Comparison of ENCODE assay signal across 13 mouse cellular contexts in the genomic region with DNA sequence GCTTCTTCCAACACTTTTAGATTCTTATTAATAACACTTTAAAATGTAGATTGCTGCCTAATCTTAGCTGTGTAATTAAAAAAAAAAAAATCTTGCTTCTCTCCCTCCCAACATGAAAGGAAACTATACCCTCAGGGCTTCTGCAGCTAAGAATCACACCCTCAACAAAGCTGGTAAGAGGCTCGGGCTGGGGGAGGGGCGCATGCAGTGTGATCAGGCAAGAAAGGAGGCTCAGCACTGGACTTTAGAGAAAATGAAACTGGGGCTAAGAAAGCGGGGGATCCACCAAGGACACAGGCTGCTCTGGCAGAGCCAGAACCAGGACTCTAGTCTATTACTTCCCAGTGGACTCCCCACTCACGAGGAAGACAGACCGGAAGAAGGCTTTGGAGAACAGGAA. TPM values are rescaled to one million over a fixed set of nuclear protein-coding genes. Genes with fewer than 3 reads are reported as not detected.
A peak's percentile ranks its signal among the peaks of the same experiment; 100 is the strongest.
DNase-seq lines count a peak whose midpoint lies in the region; ATAC-seq lines count a peak whose summit lies in the region.
"Had no signal": no experiment of that assay in that cellular context is flagged by ENCODE, and none has a peak within 500 bp of the region (broad histone marks: within the 10 kb centered on the region; RNA-seq: fewer than 3 reads in every experiment).

No protein-coding gene starts in this region.

- no peaks in the 10 kb centered on the region for H3K9me3 ChIP-seq in forebrain, embryonic 13.5 days (replicated peaks)
- no peaks in the 10 kb centered on the region for H3K9me3 ChIP-seq in midbrain, embryonic 14.5 days (ENCODE audit: control insufficient read depth, low read length)
- H3K9me3 ChIP-seq: embryonic facial prominence, embryonic 12.5 days; limb, embryonic 15.5 days had no signal

- intact Hi-C loops in heart, postnatal 36 days (cut with DNase I): no loop called here

- no peak overlapping the region for H3K4me3 ChIP-seq in forebrain, embryonic 13.5 days
- H3K4me3 ChIP-seq in midbrain, embryonic 14.5 days (replicated peaks; ENCODE audit: low read depth, low read length): no peak overlapping the region
- H3K4me3 ChIP-seq: embryonic facial prominence, embryonic 12.5 days; gastrocnemius, adult 2 months; limb, embryonic 15.5 days had no signal

- peaks cover 33% of the 10 kb centered on the region for H3K4me1 ChIP-seq in forebrain, embryonic 13.5 days
- H3K4me1 ChIP-seq in midbrain, embryonic 14.5 days (ENCODE audit: control insufficient read depth, insufficient read depth, low read length): peaks cover 13% of the 10 kb centered on the region; the same call in 1 of the 2 replicates

- H3K9ac ChIP-seq in forebrain, embryonic 13.5 days: peak overlapping the region; percentile 27; the same call in 1 of the 2 replicates
- no peak overlapping the region for H3K9ac ChIP-seq in midbrain, embryonic 14.5 days (replicated peaks; ENCODE audit: low read length)
- H3K9ac ChIP-seq: embryonic facial prominence, embryonic 12.5 days; limb, embryonic 15.5 days had no signal

- H3K27ac ChIP-seq in forebrain, embryonic 13.5 days: peak overlapping the region; percentile 85
- peak overlapping the region; percentile 62 for H3K27ac ChIP-seq in midbrain, embryonic 14.5 days (replicated peaks; ENCODE audit: low read depth, low read length)
- H3K27ac ChIP-seq: embryonic facial prominence, embryonic 12.5 days; gastrocnemius, adult 2 months; limb, embryonic 15.5 days had no signal

- WGBS in forebrain, embryonic 13.5 days: 55% methylated on average over 5 of the region's 5 CpGs
- WGBS in midbrain, embryonic 14.5 days: 46% methylated on average over 5 of the region's 5 CpGs

- no peak overlapping the region; the same call in 1 of the 2 replicates for H3K4me2 ChIP-seq in forebrain, embryonic 13.5 days
- no peak overlapping the region for H3K4me2 ChIP-seq in midbrain, embryonic 14.5 days (ENCODE audit: low read length)
- H3K4me2 ChIP-seq: embryonic facial prominence, embryonic 12.5 days; limb, embryonic 15.5 days had no signal

- peak; percentile 35 for DNase-seq in kidney, adult 9 months
- DNase-seq in kidney, postnatal 25 days: no peak
- peak; percentile 21 for DNase-seq in ES-CJ7 (ENCODE audit: low read depth, low spot score)
- DNase-seq in midbrain, embryonic 14.5 days: peak; percentile 77
- DNase-seq in c-Kit-positive CD71-positive TER-119-positive erythroid progenitor cells, embryonic 14.5 days (ENCODE audit: low spot score): no peak
- no peak for DNase-seq in heart, postnatal 36 days
- DNase-seq: gastrocnemius, adult 2 months; heart, postnatal 10 days; lung, postnatal 10 days had no signal

- ATAC-seq in forebrain, embryonic 13.5 days: no peak
- ATAC-seq in midbrain, embryonic 14.5 days (ENCODE audit: low FRiP score, low TSS enrichment): no peak
- ATAC-seq in erythroid progenitor cell, adult 5-6 weeks (replicated peaks; ENCODE audit: low FRiP score, poor library complexity, severe bottlenecking): no peak

- H3K36me3 ChIP-seq in forebrain, embryonic 13.5 days (ENCODE audit: poor library complexity, severe bottlenecking): 0 out of 2 replicates have a peak, but pooled peaks cover 4% of the 10 kb centered on the region
- H3K36me3 ChIP-seq in midbrain, embryonic 14.5 days (ENCODE audit: control insufficient read depth, insufficient read depth, low read length): 0 out of 2 replicates have a peak, but pooled peaks cover 8% of the 10 kb centered on the region
- H3K36me3 ChIP-seq: embryonic facial prominence, embryonic 12.5 days; limb, embryonic 15.5 days had no signal

- H3K27me3 ChIP-seq in forebrain, embryonic 13.5 days: no peaks in the 10 kb centered on the region
- no peaks in the 10 kb centered on the region for H3K27me3 ChIP-seq in midbrain, embryonic 14.5 days (ENCODE audit: control insufficient read depth, insufficient read depth, low read length)
- H3K27me3 ChIP-seq: embryonic facial prominence, embryonic 12.5 days; limb, embryonic 15.5 days had no signal

RNA-seq across cellular contexts. Expression of gene Sergef, which starts 38.5 kb away (rescaled TPM):
- polyA plus RNA-seq in forebrain, embryonic 13.5 days (2015; fragmentation: Nextera tagmentation; extraction: Ambion mirVana): 25.0 and 26.6 TPM in 2 replicates
- 31.1 and 36.5 TPM in 2 replicates for polyA plus RNA-seq in midbrain, embryonic 14.5 days (2014; fragmentation: Nextera tagmentation; extraction: Ambion mirVana)
- total RNA-seq in erythroid progenitor cell, adult 5-6 weeks (2015; ENCODE audit: low replicate concordance): 4.6 TPM in 1 of 2 replicates, not detected in the other
- total RNA-seq in erythroid progenitor cell, adult 5-6 weeks (2017; ENCODE audit: low replicate concordance): 0.23 and 0.26 TPM in 2 replicates
- total RNA-seq in heart, postnatal 36 days (2021): 1 to 10 TPM; 3.0 to 4.7 TPM

Comparison
In these comparisons a context has a peak if more than half of its experiments do, and no peak if none do; other contexts are left out.
1. DNase-seq: peak in kidney, adult 9 months (single experiment), ES-CJ7 (single experiment) and midbrain, embryonic 14.5 days (single experiment); none in kidney, postnatal 25 days (0 of 2), c-Kit-positive CD71-positive TER-119-positive erythroid progenitor cells, embryonic 14.5 days (single experiment) and heart, postnatal 36 days (0 of 2).